Mouse (Mus musculus) MEL (cell line): Measurements from ENCODE around the gene Tbca. TPM values are rescaled to one million over a fixed set of nuclear protein-coding genes. Genes with fewer than 3 reads are reported as not detected.

Experiments
- DNase-seq: peaks from one replicate; pipeline ENCODE4 v3.0.0; 2011; ENCODE audit warnings: low read depth, low spot score
- H3K27ac ChIP-seq: 2 replicates; pipeline ENCODE4 v1.5.1; 2012; ENCODE audit warnings: low read depth, mild to moderate bottlenecking, control low read depth, low read length, moderate library complexity; ENCODE audit not compliant: control insufficient read depth
- H3K27me3 ChIP-seq, 2 experiments: fragments of 150-350 bp in 1 of 2; sonication (generic) in 1 of 2; 2 replicates each; pipeline ENCODE4 v1.6.1; 2012; ENCODE audit warnings: low read length in 2 of 2, mild to moderate bottlenecking in 2 of 2, improper control_type of control experiment in 1 of 2, moderate library complexity in 1 of 2; ENCODE audit not compliant: insufficient read depth in 2 of 2, control insufficient read depth in 1 of 2
- H3K36me3 ChIP-seq, 2 experiments: 2 replicates each; pipeline ENCODE4 v1.6.1; 2012 to 2014; ENCODE audit warnings: low read length in 2 of 2, improper control_type of control experiment in 1 of 2, inconsistent platforms in 1 of 2, mild to moderate bottlenecking in 1 of 2; ENCODE audit not compliant: insufficient read depth in 2 of 2, control insufficient read depth in 1 of 2
- H3K4me1 ChIP-seq, 2 experiments: fragments of 150-350 bp in 1 of 2; sonication (generic) in 1 of 2; 2 replicates each; pipeline ENCODE4 v1.6.1; 2012; ENCODE audit warnings: low read length in 2 of 2, improper control_type of control experiment in 1 of 2, mild to moderate bottlenecking in 1 of 2; ENCODE audit not compliant: insufficient read depth in 2 of 2, control insufficient read depth in 1 of 2
- H3K4me3 ChIP-seq, 2 experiments: fragments of 150-350 bp in 1 of 2; sonication (generic) in 1 of 2; 2 replicates each; pipeline ENCODE4 v1.5.1; 2012; ENCODE audit warnings: low read depth in 2 of 2, low read length in 2 of 2, mild to moderate bottlenecking in 2 of 2, moderate library complexity in 2 of 2, control low read depth in 1 of 2, improper control_type of control experiment in 1 of 2; ENCODE audit not compliant: control insufficient read depth in 1 of 2, insufficient read depth in 1 of 2
- H3K79me2 ChIP-seq: 2 replicates; pipeline ENCODE4 v1.6.1; 2012; ENCODE audit warnings: mild to moderate bottlenecking, low read length, moderate library complexity; ENCODE audit not compliant: control insufficient read depth, poor library complexity, insufficient read depth
- H3K9ac ChIP-seq: 2 replicates; pipeline ENCODE4 v1.6.1; 2012; ENCODE audit warnings: low read depth, mild to moderate bottlenecking, control low read depth, low read length, moderate library complexity; ENCODE audit not compliant: control insufficient read depth, poor library complexity, severe bottlenecking
- H3K9me3 ChIP-seq: fragments of 150-350 bp; sonication (generic); replicated peaks from 2 replicates; pipeline ENCODE4 v1.6.1; 2012; ENCODE audit warnings: mild to moderate bottlenecking, low read length, improper control_type of control experiment, moderate library complexity; ENCODE audit not compliant: insufficient read depth
- BHLHE40 ChIP-seq: IDR thresholded peaks from 2 replicates; pipeline ENCODE4 v1.6.1; 2012; ENCODE audit warnings: low read depth, mild to moderate bottlenecking, inconsistent platforms, low read length, improper control_type of control experiment, borderline replicate concordance
- CHD1 ChIP-seq: IDR thresholded peaks from 2 replicates; pipeline ENCODE4 v1.6.1; 2012; ENCODE audit warnings: low read depth, mild to moderate bottlenecking, inconsistent platforms, low read length, improper control_type of control experiment
- CTCF ChIP-seq, 3 experiments: IDR thresholded peaks in 2 of 3; conservative IDR thresholded peaks in 1 of 3; 2 replicates each; pipeline ENCODE4 v1.5.1; 2011 to 2012; ENCODE audit warnings: low read length in 3 of 3, low read depth in 2 of 3, mild to moderate bottlenecking in 2 of 3, improper control_type of control experiment in 1 of 3, inconsistent platforms in 1 of 3, mixed read lengths in 1 of 3, moderate library complexity in 1 of 3; ENCODE audit not compliant: control insufficient read depth in 1 of 3, insufficient read depth in 1 of 3, poor library complexity in 1 of 3, severe bottlenecking in 1 of 3
- E2F4 ChIP-seq: IDR thresholded peaks from 2 replicates; pipeline ENCODE4 v1.6.1; 2011; ENCODE audit warnings: low read depth, low read length, improper control_type of control experiment, borderline replicate concordance
- ETS1 ChIP-seq: IDR thresholded peaks from 2 replicates; pipeline ENCODE4 v1.6.1; 2012; ENCODE audit warnings: low read depth, mild to moderate bottlenecking, inconsistent platforms, low read length, improper control_type of control experiment, moderate library complexity
- GABPA ChIP-seq: IDR thresholded peaks from 2 replicates; pipeline ENCODE4 v1.6.1; 2012; ENCODE audit warnings: low read depth, mild to moderate bottlenecking, inconsistent platforms, low read length, improper control_type of control experiment, moderate library complexity
- KAT2A ChIP-seq: conservative IDR thresholded peaks from 2 replicates; pipeline ENCODE4 v1.6.1; 2012; ENCODE audit warnings: low read depth, low read length, improper control_type of control experiment, inconsistent platforms
- MAX ChIP-seq: IDR thresholded peaks from 2 replicates; pipeline ENCODE4 v1.6.1; 2011; ENCODE audit warnings: low read length, improper control_type of control experiment
- MAZ ChIP-seq: IDR thresholded peaks from 2 replicates; pipeline ENCODE4 v1.6.1; 2012; ENCODE audit warnings: low read depth, mild to moderate bottlenecking, inconsistent platforms, low read length, improper control_type of control experiment
- MEF2A ChIP-seq: IDR thresholded peaks from 2 replicates; pipeline ENCODE4 v1.6.1; 2014; ENCODE audit warnings: low read depth, mild to moderate bottlenecking, inconsistent platforms, low read length, improper control_type of control experiment; ENCODE audit not compliant: poor library complexity, insufficient replicate concordance, severe bottlenecking; ENCODE audit errors: extremely low read depth
- MXI1 ChIP-seq: IDR thresholded peaks from 2 replicates; pipeline ENCODE4 v1.6.1; 2011; ENCODE audit warnings: mild to moderate bottlenecking, low read depth, low read length, improper control_type of control experiment
- MYB ChIP-seq: IDR thresholded peaks from 2 replicates; pipeline ENCODE4 v1.6.1; 2011; ENCODE audit warnings: mild to moderate bottlenecking, low read depth, low read length, improper control_type of control experiment
- MYC ChIP-seq: IDR thresholded peaks from 2 replicates; pipeline ENCODE4 v1.6.1; 2011; ENCODE audit warnings: low read depth, mild to moderate bottlenecking, low read length, improper control_type of control experiment, moderate library complexity
- NELFE ChIP-seq: IDR thresholded peaks from 2 replicates; pipeline ENCODE4 v1.6.1; 2011; ENCODE audit warnings: low read depth, low read length, improper control_type of control experiment
- NRF1 ChIP-seq: IDR thresholded peaks from 2 replicates; pipeline ENCODE4 v1.6.1; 2014; ENCODE audit warnings: low read depth, mild to moderate bottlenecking, inconsistent platforms, low read length, improper control_type of control experiment, moderate library complexity; ENCODE audit not compliant: poor library complexity, insufficient read depth, severe bottlenecking
- POLR2A ChIP-seq, 2 experiments: IDR thresholded peaks; 2 replicates each; pipeline ENCODE4 v1.6.1; 2011 to 2012; ENCODE audit warnings: low read length in 2 of 2, mild to moderate bottlenecking in 2 of 2, control low read depth in 1 of 2, improper control_type of control experiment in 1 of 2, low read depth in 1 of 2, moderate library complexity in 1 of 2; ENCODE audit not compliant: control insufficient read depth in 1 of 2, insufficient read depth in 1 of 2, poor library complexity in 1 of 2
- POLR2AphosphoS5 ChIP-seq: IDR thresholded peaks from 2 replicates; pipeline ENCODE4 v1.6.1; 2012; ENCODE audit warnings: low read depth, borderline replicate concordance, mild to moderate bottlenecking, inconsistent platforms, low read length, moderate library complexity, mixed read lengths
- SIN3A ChIP-seq: IDR thresholded peaks from 2 replicates; pipeline ENCODE4 v1.6.1; 2012; ENCODE audit warnings: low read length, improper control_type of control experiment, inconsistent platforms
- TAL1 ChIP-seq: IDR thresholded peaks from 2 replicates; pipeline ENCODE4 v1.6.1; 2012; ENCODE audit warnings: mild to moderate bottlenecking, inconsistent platforms, low read length, moderate library complexity, mixed read lengths
- TBP ChIP-seq: IDR thresholded peaks from 2 replicates; pipeline ENCODE4 v1.8.0; 2011; ENCODE audit warnings: low read depth, low read length, improper control_type of control experiment
- TCF12 ChIP-seq: IDR thresholded peaks from 2 replicates; pipeline ENCODE4 v1.6.1; 2014; ENCODE audit warnings: low read depth, mild to moderate bottlenecking, inconsistent platforms, low read length, improper control_type of control experiment, moderate library complexity
- USF1 ChIP-seq: IDR thresholded peaks from 2 replicates; pipeline ENCODE4 v1.6.1; 2014; ENCODE audit warnings: low read depth, mild to moderate bottlenecking, inconsistent platforms, low read length, improper control_type of control experiment, moderate library complexity
- ZKSCAN1 ChIP-seq: IDR thresholded peaks from 2 replicates; pipeline ENCODE4 v1.6.1; 2012; ENCODE audit warnings: low read depth, mild to moderate bottlenecking, inconsistent platforms, low read length, improper control_type of control experiment, moderate library complexity
- ZMIZ1 ChIP-seq: IDR thresholded peaks from 2 replicates; pipeline ENCODE4 v1.6.1; 2012; ENCODE audit warnings: low read depth, mild to moderate bottlenecking, inconsistent platforms, low read length, improper control_type of control experiment, moderate library complexity
- ZNF384 ChIP-seq: IDR thresholded peaks from 2 replicates; pipeline ENCODE4 v1.6.1; 2012; ENCODE audit warnings: low read depth, mild to moderate bottlenecking, inconsistent platforms, low read length, improper control_type of control experiment
- polyA plus RNA-seq, 2 experiments: library from polyadenylated mRNA; stranded (reverse) in 1 of 2; unstranded in 1 of 2; fragments of >175 nt in 1 of 2; fragments of >200 nt in 1 of 2; gene quantifications; 2 replicates each; pipeline versions ENCODE4 v1.2.1 to v1.2.4; 2012; ENCODE audit warnings: low replicate concordance in 2 of 2, low read depth in 1 of 2; ENCODE audit not compliant: insufficient read length in 2 of 2, insufficient read depth in 1 of 2, missing spikeins in 1 of 2
- total RNA-seq: library from RNA; depleted of rRNA; stranded (reverse); fragments of 300-350 nt; gene quantifications from 2 replicates; pipeline ENCODE4 v1.2.3, GENCODE M21; 2012

The Tbca gene
- total and polyA plus RNA-seq, 3 experiments, result 155 to 263 TPM; not detected in 1

DNA sequence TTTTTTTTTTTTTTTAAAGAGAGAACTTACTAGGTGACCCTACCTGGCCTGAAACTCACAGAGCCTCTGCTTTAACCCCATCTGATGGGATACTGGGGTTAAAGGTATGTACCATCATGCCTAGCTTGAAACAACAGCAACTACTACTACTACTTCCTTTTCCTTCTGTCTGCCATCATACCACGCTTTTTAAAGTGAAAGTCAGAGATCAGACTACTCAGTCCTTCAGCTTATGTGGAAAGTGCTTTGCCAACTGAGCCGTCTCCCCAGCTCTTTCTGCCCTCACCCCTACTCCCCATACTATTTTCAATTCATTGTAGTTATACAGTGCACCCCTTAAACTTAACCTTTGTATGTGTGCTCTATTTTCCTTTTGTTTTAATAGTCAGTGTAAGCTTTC, 38.3 kb downstream of the Tbca start:
- peaks cover 0 to 3% of the 10 kb centered on the region in 2 experiments; a peak in 1 of 4 replicates for H3K4me1 ChIP-seq
- H3K4me3 ChIP-seq, result no peak overlapping the region
- no peaks in the 10 kb centered on the region for H3K9me3 ChIP-seq
- H3K36me3 ChIP-seq, result peaks cover 0 to 6% of the 10 kb centered on the region in 2 experiments; a peak in 2 of 4 replicates
- H3K79me2 ChIP-seq, result peaks cover 5% of the 10 kb centered on the region; the same call in 1 of the 2 replicates
- no peak for DNase-seq
- no peak overlapping the region for H3K27ac ChIP-seq
- H3K9ac ChIP-seq, result no peak overlapping the region
- H3K27me3 ChIP-seq, result no peaks in the 10 kb centered on the region
- TF ChIP-seq TCF12 (no peak), CTCF (IDR thresholded peaks at IDR 0.05 in 2 of 3, conservative IDR thresholded peaks at IDR 0.05 in 1 of 3; ENCODE audit: control insufficient read depth in 1 of 3, insufficient read depth in 1 of 3, low read depth in 2 of 3, low read length in 3 of 3, poor library complexity in 1 of 3, severe bottlenecking in 1 of 3) (no peak), CHD1 (no peak), MYC (no peak), KAT2A (no peak), ZMIZ1 (no peak), ETS1 (no peak), POLR2AphosphoS5 (no peak), ZKSCAN1 (no peak), TAL1 (no peak), MXI1 (no peak), NELFE (no peak)

DNA sequence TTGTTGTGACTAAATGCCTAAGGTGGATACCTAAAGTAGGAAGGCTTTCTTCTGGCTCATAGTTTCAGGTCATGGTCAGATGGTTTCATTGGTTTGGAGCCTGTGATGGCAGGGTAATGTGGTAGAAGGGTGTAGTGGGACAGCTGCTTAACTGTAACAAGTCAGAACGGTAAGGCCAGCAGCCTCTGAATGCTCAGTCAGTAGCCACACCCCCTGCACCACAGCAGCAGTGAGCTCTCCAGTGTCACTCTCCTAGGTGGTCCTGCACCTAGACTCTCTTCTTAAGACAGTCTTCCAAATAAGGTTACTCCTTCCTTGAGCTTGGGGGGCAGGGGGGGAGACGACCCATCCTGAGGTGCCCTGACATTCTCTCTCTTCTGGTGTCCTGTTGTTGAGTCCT, 39.1 kb downstream of the Tbca start:
- peaks cover 0 to 3% of the 10 kb centered on the region in 2 experiments; a peak in 1 of 4 replicates for H3K4me1 ChIP-seq
- no peak overlapping the region for H3K27ac ChIP-seq
- TF ChIP-seq BHLHE40 (no peak), MYC (no peak), ZNF384 (no peak), MAX (no peak), NRF1 (no peak), SIN3A (no peak), MYB (no peak), MXI1 (no peak), E2F4 (no peak), MAZ (no peak), POLR2AphosphoS5 (no peak), ZKSCAN1 (no peak), MEF2A (no peak), TCF12 (no peak), POLR2A (IDR thresholded peaks at IDR 0.05; ENCODE audit: control insufficient read depth in 1 of 2, insufficient read depth in 1 of 2, low read depth in 1 of 2, low read length in 2 of 2, poor library complexity in 1 of 2) (no peak), TBP (no peak), NELFE (no peak), USF1 (no peak), GABPA (no peak)
- H3K27me3 ChIP-seq, result no peaks in the 10 kb centered on the region
- H3K79me2 ChIP-seq, result peaks cover 3% of the 10 kb centered on the region; the same call in 1 of the 2 replicates
- H3K4me3 ChIP-seq, result no peak overlapping the region
- DNase-seq, result no peak
- H3K9me3 ChIP-seq, result no peaks in the 10 kb centered on the region
- H3K9ac ChIP-seq, result no peak overlapping the region
- peaks cover 0 to 6% of the 10 kb centered on the region in 2 experiments; a peak in 2 of 4 replicates for H3K36me3 ChIP-seq
